Mouse (Mus musculus) testis, adult 2 months (tissue): ENCODE data around the gene Tmem177.

ENCODE experiments used
- CTCF ChIP-seq: fragments of 200-500 bp; IDR thresholded peaks from 2 replicates; pipeline ENCODE4 v1.5.1; 2012; ENCODE audit warnings: low read depth, mild to moderate bottlenecking, inconsistent platforms, low read length, moderate library complexity; ENCODE audit not compliant: control insufficient read depth, insufficient read depth, insufficient replicate concordance
- POLR2A ChIP-seq: fragments of 200-500 bp; IDR thresholded peaks from 2 replicates; pipeline ENCODE4 v1.6.1; 2012; ENCODE audit warnings: low read depth, mild to moderate bottlenecking, inconsistent platforms, low read length, moderate library complexity; ENCODE audit not compliant: control insufficient read depth

GRCm38 (mm10) chr1:119894936-119895335 is 18.1 kb downstream of the Tmem177 start:
- TF ChIP-seq POLR2A (no peak), CTCF (peak; percentile 89)
